Mouse (Mus musculus): ENCODE data around the gene Pim3.

DNA sequence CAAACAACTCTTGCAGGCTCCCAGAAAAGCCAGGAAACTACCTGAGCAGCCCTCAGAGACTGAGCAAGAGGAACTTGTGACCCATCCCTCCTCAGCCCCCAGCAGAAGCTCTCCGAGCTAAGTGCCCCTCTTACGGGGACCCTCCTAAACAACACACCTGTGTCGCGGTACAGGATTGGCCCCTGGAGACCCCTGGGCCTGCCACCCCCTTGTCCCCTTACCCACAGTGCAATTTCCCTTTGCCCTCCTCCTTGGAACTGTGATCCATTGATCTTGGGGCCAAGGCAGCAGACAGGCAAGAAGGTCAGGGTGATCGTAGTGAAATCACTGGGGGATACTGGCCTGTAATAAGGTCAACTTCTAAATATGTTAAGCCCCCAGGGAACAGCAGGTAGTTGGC lies 25.4 kb upstream of the Pim3 start:
- TF ChIP-seq POLR2A (IDR thresholded peaks at IDR 0.05; ENCODE audit: borderline replicate concordance, insufficient read depth, low read length) (no peak), CTCF (IDR thresholded peaks at IDR 0.05; ENCODE audit: borderline replicate concordance, insufficient read depth, low read depth, low read length) (no peak)

Data from cerebellum, adult 2 months (tissue).